Mouse (Mus musculus) C2C12 (cell line): ENCODE data around the gene Acbd6. TPM values are rescaled to one million over a fixed set of nuclear protein-coding genes. Genes with fewer than 3 reads are reported as not detected.

Experiments
- H3K27me3 ChIP-seq: one replicate; pipeline ENCODE4 v1.6.1; 2011; ENCODE audit not compliant: control insufficient read depth, insufficient read depth, insufficient read length
- H3K36me3 ChIP-seq: one replicate; pipeline ENCODE4 v1.6.1; 2011; ENCODE audit not compliant: control insufficient read depth, insufficient read depth
- H3K4me3 ChIP-seq: one replicate; pipeline ENCODE4 v1.5.1; 2011; ENCODE audit warnings: mild to moderate bottlenecking, control low read depth; ENCODE audit not compliant: poor library complexity, insufficient read depth, severe bottlenecking
- H3K79me2 ChIP-seq: one replicate; pipeline ENCODE4 v1.6.1; 2011; ENCODE audit not compliant: control insufficient read depth, insufficient read depth
- H3K79me3 ChIP-seq: one replicate; pipeline ENCODE4 v1.6.1; 2011; ENCODE audit warnings: low read depth, control low read depth
- H3ac ChIP-seq: one replicate; pipeline ENCODE3; 2011; ENCODE audit warnings: low read depth; ENCODE audit not compliant: control insufficient read depth, insufficient read length
- CEBPB ChIP-seq: IDR thresholded peaks from one replicate; pipeline ENCODE4 v1.6.1; 2011; ENCODE audit warnings: low read depth, mild to moderate bottlenecking, control low read depth, moderate library complexity
- CTCF ChIP-seq: IDR thresholded peaks from one replicate; pipeline ENCODE4 v1.5.1; 2011; ENCODE audit not compliant: control insufficient read depth, insufficient read depth, insufficient read length
- FOSL1 ChIP-seq: IDR thresholded peaks from one replicate; pipeline ENCODE4 v1.8.0; 2011; ENCODE audit warnings: mild to moderate bottlenecking, low read length; ENCODE audit not compliant: poor library complexity, insufficient read depth, severe bottlenecking
- MAX ChIP-seq: IDR thresholded peaks from one replicate; pipeline ENCODE4 v1.6.1; 2011; ENCODE audit warnings: mild to moderate bottlenecking, control low read depth
- MYOD1 ChIP-seq: IDR thresholded peaks from one replicate; pipeline ENCODE4 v1.6.1; 2011; ENCODE audit warnings: low read depth; ENCODE audit not compliant: control insufficient read depth, insufficient read length
- MYOG ChIP-seq: IDR thresholded peaks from one replicate; pipeline ENCODE4 v1.6.1; 2011; ENCODE audit not compliant: control insufficient read depth, insufficient read length; ENCODE audit errors: extremely low read depth
- USF1 ChIP-seq: IDR thresholded peaks from one replicate; pipeline ENCODE4 v1.6.1; 2011; ENCODE audit warnings: low read depth, mild to moderate bottlenecking, control low read depth, moderate library complexity
- polyA plus RNA-seq: library from polyadenylated mRNA; unstranded; fragments of >200 nt; fragmentation: generic; extraction: Trizol; gene quantifications from one replicate; pipeline ENCODE4 v1.2.1, GENCODE M21; 2012; ENCODE audit warnings: missing spikeins

Acbd6 gene
- polyA plus RNA-seq, 1 experiment = 70.3 TPM

DNA sequence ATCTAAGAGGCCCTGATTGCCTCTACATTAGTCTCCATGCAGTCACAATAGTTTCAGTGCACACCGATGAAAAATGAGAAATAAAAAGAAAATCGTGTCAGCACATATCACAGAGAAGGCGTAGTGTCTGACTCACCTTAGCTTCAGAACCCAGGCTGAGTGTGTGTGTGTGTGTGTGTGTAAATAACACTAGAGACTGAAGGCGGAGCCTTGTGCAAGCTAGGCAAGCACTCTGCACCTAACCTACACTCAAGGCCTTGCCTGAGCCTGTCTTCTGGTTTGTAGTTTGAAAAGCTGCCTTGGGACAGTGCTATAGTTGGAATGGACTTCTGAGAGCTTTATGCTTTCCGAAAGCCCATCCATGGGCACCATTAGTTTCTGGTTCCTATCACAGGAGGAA is 131.6 kb downstream of the Acbd6 start:
- Histone ChIP-seq H3K79me2 (no peaks in the 10 kb centered on the region), H3K27me3 (no peaks in the 10 kb centered on the region), H3K4me3 (no peak overlapping the region), H3K36me3 (no peaks in the 10 kb centered on the region), H3K79me3 (no peaks in the 10 kb centered on the region), H3ac (no peak overlapping the region)
- TF ChIP-seq USF1 = no peak
- TF ChIP-seq MYOG = no peak
- TF ChIP-seq MAX = no peak
- no peak for TF ChIP-seq CTCF
- TF ChIP-seq CEBPB = no peak

DNA sequence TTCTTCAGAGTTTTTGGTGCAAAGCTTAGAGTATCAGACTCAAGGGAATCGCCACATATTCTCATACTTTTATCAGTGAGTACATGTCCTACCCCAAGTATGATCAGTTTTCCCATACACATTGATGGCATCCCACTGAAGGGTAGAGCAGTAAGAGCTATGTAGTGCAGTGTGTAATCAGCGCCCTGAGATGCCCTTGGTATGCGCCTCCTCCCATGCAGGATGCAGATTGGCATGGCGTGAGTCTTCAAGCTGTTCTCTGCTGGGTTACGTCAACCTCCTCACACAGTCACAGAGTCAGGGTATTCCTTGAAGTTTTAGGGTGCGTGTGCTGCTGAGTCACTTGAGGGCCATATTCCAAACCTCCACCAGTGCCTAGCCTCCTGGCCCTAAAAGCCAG is 134.3 kb downstream of the Acbd6 start:
- Histone ChIP-seq H3K4me3 (no peak overlapping the region), H3K27me3 (no peaks in the 10 kb centered on the region), H3K79me3 (no peaks in the 10 kb centered on the region), H3K79me2 (no peaks in the 10 kb centered on the region), H3K36me3 (no peaks in the 10 kb centered on the region), H3ac (no peak overlapping the region)
- no peak for TF ChIP-seq MYOD1
- no peak for TF ChIP-seq CEBPB
- no peak for TF ChIP-seq MAX
- no peak for TF ChIP-seq MYOG
- no peak for TF ChIP-seq CTCF
- TF ChIP-seq FOSL1 = no peak
- no peak for TF ChIP-seq USF1

DNA sequence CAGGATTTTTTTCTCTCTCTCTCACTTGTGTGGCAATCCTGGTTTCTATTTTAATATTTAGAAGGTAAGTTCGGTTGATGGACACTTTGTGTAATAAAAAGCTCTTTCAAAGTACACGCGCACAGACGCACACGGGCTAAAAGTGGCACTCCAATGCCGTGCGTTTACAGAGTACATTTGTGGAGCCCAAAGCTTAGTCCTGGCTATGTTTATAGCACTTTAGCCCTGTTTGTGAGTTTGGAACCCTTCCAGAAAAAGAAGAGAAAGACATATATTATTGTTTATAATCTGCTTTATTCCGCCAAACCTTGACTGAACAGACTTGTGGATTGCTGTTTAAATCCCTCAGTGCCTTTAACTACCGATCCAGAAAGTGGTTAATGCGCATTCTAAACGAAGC is 135.1 kb downstream of the Acbd6 start:
- Histone ChIP-seq H3K79me2 (no peaks in the 10 kb centered on the region), H3K4me3 (no peak overlapping the region), H3K79me3 (no peaks in the 10 kb centered on the region), H3ac (no peak overlapping the region), H3K27me3 (no peaks in the 10 kb centered on the region), H3K36me3 (no peaks in the 10 kb centered on the region)
- no peak for TF ChIP-seq CTCF
- no peak for TF ChIP-seq CEBPB
- TF ChIP-seq FOSL1 = no peak
- TF ChIP-seq MYOD1 = no peak
- TF ChIP-seq USF1 = no peak
- no peak for TF ChIP-seq MYOG
- TF ChIP-seq MAX = no peak

DNA sequence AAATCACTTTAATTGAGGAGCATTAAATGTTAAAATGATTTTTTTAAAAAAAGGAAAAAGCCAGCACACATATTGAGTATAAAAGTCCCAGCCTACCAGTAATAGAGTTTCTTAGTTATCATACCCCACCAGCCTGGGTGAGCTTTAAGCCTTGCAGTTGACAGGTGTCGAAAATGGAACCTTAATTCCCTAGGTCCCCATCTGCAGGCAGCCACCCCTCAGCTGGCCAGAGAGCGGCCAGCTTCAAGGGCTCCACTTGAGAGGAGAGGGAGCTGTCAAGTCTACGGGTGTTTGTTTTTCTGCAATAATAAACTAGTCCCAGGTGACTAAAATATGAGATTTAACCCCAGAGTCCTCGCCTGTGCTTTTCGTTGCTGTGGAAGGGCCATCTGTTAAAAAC is 135.5 kb downstream of the Acbd6 start:
- H3K79me3 ChIP-seq = no peaks in the 10 kb centered on the region
- no peaks in the 10 kb centered on the region for H3K27me3 ChIP-seq
- H3K36me3 ChIP-seq = no peaks in the 10 kb centered on the region
- H3ac ChIP-seq = no peak overlapping the region
- no peak for TF ChIP-seq MAX
- no peak for TF ChIP-seq USF1
- TF ChIP-seq MYOD1 = no peak
- TF ChIP-seq CTCF = no peak
- no peak for TF ChIP-seq FOSL1
- no peak for TF ChIP-seq MYOG
- no peak for TF ChIP-seq CEBPB
- no peaks in the 10 kb centered on the region for H3K79me2 ChIP-seq
- no peak overlapping the region for H3K4me3 ChIP-seq

DNA sequence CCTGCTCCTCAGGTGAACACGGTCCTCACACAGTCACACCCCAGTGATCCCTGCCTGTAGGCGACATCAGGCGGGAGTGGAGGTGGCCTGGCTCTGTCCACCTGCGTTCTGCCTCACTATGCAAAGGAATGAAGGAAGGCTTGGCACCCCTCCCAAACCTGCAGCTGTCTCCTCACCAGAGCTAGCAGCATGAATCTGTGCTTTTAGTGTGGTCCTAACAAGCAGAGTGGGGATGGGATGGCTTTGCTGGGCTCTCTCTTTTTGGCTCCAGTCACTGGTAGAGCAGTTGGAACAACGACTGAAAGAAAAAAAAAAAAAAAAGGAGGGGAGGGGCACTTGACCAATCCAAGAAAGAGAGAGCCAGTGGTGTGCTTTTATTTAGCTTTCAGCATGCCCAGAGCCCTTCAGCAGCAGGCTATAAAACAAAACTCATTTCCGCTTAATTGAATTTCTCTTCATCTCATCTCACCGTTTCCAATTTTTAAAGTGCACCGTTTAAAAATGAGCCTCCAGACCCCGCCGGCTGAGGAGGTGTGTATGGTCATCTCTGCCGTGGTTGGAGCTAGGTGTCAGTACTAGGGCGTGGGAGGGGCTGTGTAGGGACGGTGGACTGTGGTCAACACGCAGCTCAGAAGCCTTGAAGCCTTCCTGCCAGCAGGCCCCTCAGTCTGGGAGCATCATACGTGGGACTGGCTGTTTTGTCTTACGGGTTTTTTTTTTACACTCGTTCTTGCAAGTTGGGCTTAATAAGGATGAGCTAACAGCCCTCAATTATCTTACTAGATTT is 140.6 kb downstream of the Acbd6 start:
- no peak overlapping the region for H3ac ChIP-seq
- TF ChIP-seq USF1 (no peak), MYOD1 (no peak), MYOG (no peak), CEBPB (no peak), FOSL1 (no peak), CTCF (no peak), MAX (no peak)
- no peaks in the 10 kb centered on the region for H3K79me2 ChIP-seq
- no peaks in the 10 kb centered on the region for H3K79me3 ChIP-seq
- no peaks in the 10 kb centered on the region for H3K36me3 ChIP-seq
- H3K27me3 ChIP-seq = no peaks in the 10 kb centered on the region
- H3K4me3 ChIP-seq = no peak overlapping the region

DNA sequence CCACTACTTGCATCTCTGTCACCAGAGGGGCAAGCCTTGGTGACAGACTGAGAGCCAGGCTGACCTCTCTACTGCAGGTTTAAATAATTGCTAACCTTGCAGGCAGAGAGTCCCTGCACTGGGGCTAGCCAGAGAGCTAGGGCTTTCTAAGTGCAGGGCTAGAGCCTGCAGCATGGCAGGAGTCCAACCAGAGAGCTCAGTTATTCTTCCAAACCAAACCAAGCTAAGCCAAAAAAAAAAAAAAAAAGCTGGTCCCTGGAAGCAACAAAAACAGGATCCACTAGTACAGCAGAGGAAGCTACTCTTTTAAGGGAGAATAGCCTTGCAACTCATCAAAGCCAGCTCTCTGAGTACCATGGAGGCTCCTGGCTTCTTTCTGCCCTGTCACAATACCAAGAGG is 143.0 kb downstream of the Acbd6 start:
- Histone ChIP-seq H3K79me3 (no peaks in the 10 kb centered on the region), H3K36me3 (no peaks in the 10 kb centered on the region), H3K4me3 (no peak overlapping the region), H3K79me2 (no peaks in the 10 kb centered on the region), H3ac (no peak overlapping the region), H3K27me3 (no peaks in the 10 kb centered on the region)
- TF ChIP-seq CTCF = no peak
